Mouse (Mus musculus): Measurements from ENCODE around the gene Dhodh.
A peak's percentile ranks its signal among the peaks of the same experiment; 100 is the strongest.

Dhodh gene

DNA sequence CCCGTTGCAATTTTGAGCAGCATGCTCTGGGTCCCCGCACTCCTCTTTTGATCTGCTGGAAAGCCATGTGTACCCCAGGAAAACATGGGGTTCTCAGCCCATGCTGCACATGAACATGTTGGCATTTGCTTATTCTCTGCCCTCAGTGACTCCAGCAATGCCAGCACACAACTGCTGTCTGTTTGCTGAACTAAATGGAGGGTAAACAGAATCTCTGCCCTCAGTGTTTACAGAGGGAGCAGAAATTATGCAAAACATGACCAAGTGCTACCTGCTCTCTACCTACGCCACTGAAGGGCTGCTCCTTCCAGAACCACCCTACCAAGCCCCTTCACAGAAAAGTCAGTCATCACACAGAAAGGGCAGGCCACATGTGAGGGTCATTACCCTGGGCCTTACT, 23.6 kb downstream of the Dhodh start:
- DNase-seq = no peak

GRCm38 (mm10) chr8:109584293-109584692, 24.2 kb downstream of the Dhodh start:
- DNase-seq = no peak

DNA sequence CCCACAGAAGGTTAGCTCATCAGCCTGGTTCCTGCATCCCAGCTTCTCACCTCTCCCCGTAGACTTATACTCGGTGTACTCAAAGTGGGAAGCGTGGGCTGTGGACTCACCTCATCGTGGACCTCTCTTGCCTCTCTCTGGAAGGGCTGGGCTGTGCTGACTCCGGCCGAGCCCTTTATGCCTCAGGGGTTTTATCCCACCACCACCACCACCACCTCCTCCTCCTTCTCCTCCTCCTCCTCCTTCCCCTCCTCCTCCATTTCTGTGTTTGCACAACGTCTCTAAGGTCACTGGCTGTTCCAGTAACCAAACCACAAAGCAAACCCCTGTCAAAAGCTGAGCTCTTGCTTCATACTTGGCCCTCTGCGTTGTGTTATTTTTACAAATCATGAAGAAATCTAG, 29.6 kb downstream of the Dhodh start, which contains the start of gene Hp:
Hp (minus strand) TSS at position 273 of the 402 bp plus-strand sequence.
- no peak for DNase-seq

DNA sequence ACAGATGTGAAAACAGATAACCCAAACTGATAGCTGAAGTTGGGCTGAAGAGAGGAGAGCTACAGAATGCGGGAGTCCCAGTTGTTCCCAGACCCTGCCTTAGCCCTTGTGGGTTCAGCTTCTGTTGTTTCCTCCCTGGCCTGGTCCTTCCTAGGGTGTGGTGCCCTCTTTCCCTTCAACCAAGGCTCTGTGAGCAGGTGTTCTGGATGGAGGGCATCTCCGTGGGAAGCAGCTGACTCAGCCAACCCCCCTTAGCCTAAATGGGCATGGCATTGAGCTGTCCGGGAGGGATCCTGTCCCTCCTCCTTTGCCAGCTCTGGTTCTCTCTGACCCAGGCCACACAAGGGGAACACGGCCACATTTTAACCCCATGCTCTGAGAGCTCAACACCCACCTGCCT, 32.2 kb downstream of the Dhodh start:
- no peak for DNase-seq

GRCm38 (mm10) chr8:109571139-109571538, 37.3 kb downstream of the Dhodh start:
- no peak for DNase-seq

GRCm38 (mm10) chr8:109565498-109566333, 42.8 kb downstream of the Dhodh start, which contains the start of the genes Dhx38 and Txnl4b:
Gene Dhx38 (minus strand): TSS chr8:109565861.
Gene Txnl4b (plus strand): TSS chr8:109565892.
- DNase-seq = peak; percentile 99

GRCm38 (mm10) chr8:109564766-109565165, 43.7 kb downstream of the Dhodh start:
- no peak for DNase-seq

DNA sequence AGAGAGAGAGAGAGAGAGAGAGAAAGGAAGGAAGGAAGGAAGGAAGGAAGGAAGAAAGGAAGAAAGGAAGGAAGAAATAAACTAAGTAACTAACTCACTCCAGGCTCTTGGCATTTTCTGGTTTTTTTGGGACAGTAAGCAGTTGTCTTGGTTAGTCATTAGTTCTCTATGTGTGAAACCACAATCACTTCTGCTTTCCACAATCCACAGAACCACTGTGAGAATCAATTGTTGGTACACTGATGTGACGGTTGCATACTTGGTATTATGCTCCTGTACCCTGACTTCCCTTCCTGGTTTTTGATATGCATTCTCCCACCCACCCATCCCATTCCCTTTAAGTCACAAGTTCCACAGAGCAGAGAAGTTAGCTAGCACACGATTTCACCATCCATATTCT, 44.6 kb downstream of the Dhodh start:
- DNase-seq = no peak

- DNase-seq = peak; percentile 54
Measured at GRCm38 (mm10) chr8:109551663-109552062, 56.8 kb downstream of the Dhodh start.

DNA sequence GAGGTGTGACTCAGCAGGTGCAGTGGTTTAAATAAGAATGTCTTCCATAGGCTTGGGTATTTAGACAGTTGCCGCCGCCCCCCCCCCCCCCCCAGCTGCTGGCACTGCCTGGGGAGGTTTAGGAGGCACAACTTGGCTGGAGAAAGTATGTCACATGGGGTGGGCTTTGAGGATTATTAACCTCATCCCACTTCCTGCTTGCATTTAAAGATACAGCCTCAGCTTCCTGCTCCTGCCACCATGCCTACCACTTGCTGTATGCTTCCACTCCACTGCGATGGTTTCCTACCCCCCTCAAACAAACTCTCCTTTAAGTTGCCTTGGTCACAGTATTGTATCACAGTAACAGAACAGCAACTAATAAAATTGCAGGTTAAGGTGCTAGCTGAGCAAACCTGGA, 64.4 kb downstream of the Dhodh start:
- no peak for DNase-seq

DNA sequence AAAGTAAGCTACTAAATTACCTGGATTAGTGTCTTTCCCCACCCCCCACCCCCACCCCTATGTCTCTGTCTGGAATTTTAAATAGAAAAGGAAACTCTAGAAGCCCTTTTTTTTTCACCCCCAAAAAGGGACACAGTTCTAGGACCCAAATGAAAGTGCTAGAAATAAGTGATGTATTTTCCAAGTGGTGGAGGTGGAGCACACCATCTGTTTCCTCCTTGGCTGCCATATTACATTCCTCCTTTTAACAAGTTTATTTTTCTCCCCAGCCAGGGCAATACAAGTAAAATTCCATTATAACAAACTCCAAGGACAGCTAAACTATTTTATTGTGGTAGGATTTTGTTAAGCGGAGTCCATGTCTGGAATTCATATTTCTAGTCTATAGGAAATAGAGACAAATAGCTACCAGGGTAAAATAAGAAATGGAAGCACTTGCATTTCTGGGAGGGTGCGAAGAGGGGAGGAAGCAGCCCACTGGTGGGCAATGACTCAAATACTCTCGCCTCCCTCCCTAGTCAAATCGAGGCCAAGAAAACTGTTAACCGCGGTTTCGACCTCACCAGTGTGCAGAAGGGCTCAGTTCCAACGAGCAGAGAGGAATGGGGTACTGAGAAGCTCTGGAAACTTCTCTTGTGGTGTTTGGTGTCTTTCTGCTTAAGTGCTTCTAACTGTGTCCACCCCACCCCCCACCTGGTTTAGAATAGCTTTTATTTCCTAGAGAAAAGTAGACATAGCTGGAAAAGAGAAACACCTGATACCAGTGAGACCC, 65.5 kb downstream of the Dhodh start:
- DNase-seq = no peak

DNA sequence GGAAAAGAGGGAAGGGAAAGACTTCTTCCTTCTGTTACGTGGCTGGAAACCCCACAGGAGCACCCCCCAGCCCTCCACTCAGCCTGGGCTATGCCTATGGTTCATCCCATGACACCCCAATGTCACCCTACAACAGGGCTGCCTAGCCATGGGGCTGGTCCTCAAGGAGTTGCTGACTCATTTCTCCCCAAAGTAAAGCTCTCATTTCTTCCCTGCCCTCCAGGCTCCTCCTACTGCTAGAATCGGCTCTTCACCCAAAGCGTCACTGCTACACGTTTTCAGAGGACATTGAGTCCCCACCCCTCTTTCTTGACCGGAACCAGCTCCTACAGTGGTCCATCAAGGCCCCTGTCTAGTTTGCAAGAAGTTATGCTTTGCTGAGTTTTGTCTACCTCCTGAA, 66.3 kb downstream of the Dhodh start:
- no peak for DNase-seq

All from cerebellum, postnatal 10 days (tissue).